Mouse (Mus musculus) cerebellum, adult 2 months (tissue): ENCODE measurements around the gene Sec22b.

Experiments
- CTCF ChIP-seq: fragments of 200-500 bp; IDR thresholded peaks from 2 replicates; pipeline ENCODE4 v1.5.1; 2011; ENCODE audit warnings: low read depth, mild to moderate bottlenecking, control low read depth, low read length, moderate library complexity, borderline replicate concordance; ENCODE audit not compliant: insufficient read depth
- POLR2A ChIP-seq: fragments of 200-500 bp; IDR thresholded peaks from 2 replicates; pipeline ENCODE4 v1.6.1; 2011; ENCODE audit warnings: low read length, control low read depth, borderline replicate concordance; ENCODE audit not compliant: insufficient read depth

- TF ChIP-seq CTCF (no peak), POLR2A (no peak)
These were observed 38.0 kb downstream of the Sec22b start for GRCm38 (mm10) chr3:97938814-97939526.
